Mouse (Mus musculus): ENCODE measurements around the gene Scgb1b12. TPM values are rescaled to one million over a fixed set of nuclear protein-coding genes. Genes with fewer than 3 reads are reported as not detected.
"Not testable (repeated sequence)": the region's sequence is repeated elsewhere in the genome, so short reads cannot be mapped to it uniquely, and the experiment has no call there.

Scgb1b12 gene
- not detected in 2 replicates for polyA plus RNA-seq (2015; fragmentation: Nextera tagmentation; extraction: Ambion mirVana)

DNA sequence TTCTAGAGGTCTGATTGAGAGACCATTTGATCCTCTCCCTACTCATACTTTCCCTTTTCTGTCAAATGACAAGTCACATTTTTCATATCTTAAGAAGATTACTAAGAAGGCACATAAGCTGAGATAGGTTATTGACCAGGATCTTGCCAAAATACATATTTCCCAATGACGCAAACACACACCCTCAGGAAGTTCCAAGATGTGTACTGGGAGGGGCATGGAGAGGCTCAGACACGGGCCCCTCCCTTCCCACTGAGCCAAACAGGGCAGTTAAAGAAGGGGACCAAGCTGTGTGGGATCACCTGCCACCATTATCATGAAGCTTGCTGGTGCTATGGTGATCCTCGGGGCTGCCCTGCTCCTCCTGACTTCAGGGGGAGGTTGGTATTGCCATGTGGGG, at the start of gene Scgb1b12:
TSS of gene Scgb1b12 (plus strand) at position 301 of the 400 bp plus-strand sequence.
- not testable (repeated sequence) for H3K36me3 ChIP-seq (replicated peaks); H3K9ac ChIP-seq; ATAC-seq (replicated peaks); H3K27ac ChIP-seq; H3K9me3 ChIP-seq; H3K4me3 ChIP-seq; H3K4me2 ChIP-seq; H3K4me1 ChIP-seq; H3K27me3 ChIP-seq (replicated peaks)
- 75% methylated on average over 2 of the region's 3 CpGs for WGBS

DNA sequence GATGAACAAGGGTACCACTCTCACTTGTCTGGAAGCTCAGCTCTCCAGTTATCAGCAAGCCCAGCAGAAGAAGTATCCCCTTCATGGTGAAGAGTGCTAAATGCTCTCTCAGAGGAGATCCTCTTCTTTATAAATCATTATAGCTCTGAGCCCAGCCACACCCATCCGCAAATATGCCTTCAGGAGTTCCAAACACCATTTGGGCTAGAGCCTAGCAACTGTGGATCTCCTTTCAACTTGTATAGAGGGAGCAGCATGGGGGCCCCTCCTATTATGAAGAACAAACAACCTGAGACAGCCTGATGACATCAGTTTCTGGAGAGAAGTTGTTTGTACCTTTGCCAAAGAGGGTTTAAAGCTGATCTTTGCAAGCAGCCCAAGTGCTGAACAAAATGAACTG, 6.8 kb upstream of the Scgb1b12 start, which contains the start of gene Scgb2b12:
TSS of gene Scgb2b12 (minus strand) at position 101 of the 400 bp plus-strand sequence.
- H3K4me2 ChIP-seq; H3K27me3 ChIP-seq (replicated peaks); H3K4me3 ChIP-seq; ATAC-seq (replicated peaks); H3K9ac ChIP-seq; H3K27ac ChIP-seq; H3K36me3 ChIP-seq (replicated peaks); H3K4me1 ChIP-seq; H3K9me3 ChIP-seq: not testable (repeated sequence)
- 86% methylated on average over 1 of the region's 1 CpGs for WGBS

Other genes starting within 250 kb of the Scgb1b12 start
- not detected in 2 replicates for gene Scgb1b10, start 233.3 kb upstream of the Scgb1b12 start, polyA plus RNA-seq (2015; fragmentation: Nextera tagmentation; extraction: Ambion mirVana)
- gene Scgb2b11, start 123.0 kb upstream of the Scgb1b12 start, polyA plus RNA-seq (2015; fragmentation: Nextera tagmentation; extraction: Ambion mirVana), result not detected in 2 replicates
- gene Scgb1b11, start 111.3 kb upstream of the Scgb1b12 start, polyA plus RNA-seq (2015; fragmentation: Nextera tagmentation; extraction: Ambion mirVana), result not detected in 2 replicates
- not detected in 2 replicates for gene Scgb2b12, start 6.9 kb upstream of the Scgb1b12 start, polyA plus RNA-seq (2015; fragmentation: Nextera tagmentation; extraction: Ambion mirVana)
- not detected in 2 replicates for gene Scgb1b29, start 107.4 kb downstream of the Scgb1b12 start, polyA plus RNA-seq (2015; fragmentation: Nextera tagmentation; extraction: Ambion mirVana)